Mouse (Mus musculus): ENCODE measurements at regions not wholly inside any gene's neighbourhood (a gene's known extent, or its start where the extent isn't known, plus 50 kb on each side); places are given as distances from the start of the nearest gene placed in this dataset.

- DNase-seq (ENCODE audit: low spot score), result no peak
These were observed 212.3 kb upstream of the Rbfox1 start for GRCm38 (mm10) chr16:5672871-5673270.

- DNase-seq (ENCODE audit: low spot score), result no peak
These were observed 216.7 kb upstream of the Rbfox1 start for GRCm38 (mm10) chr16:5668403-5668967.

GRCm38 (mm10) chr16:5661918-5662317 is 223.2 kb upstream of the Rbfox1 start:
- DNase-seq (ENCODE audit: low spot score), result no peak

- no peak for DNase-seq (ENCODE audit: low spot score)
These were observed 233.6 kb upstream of the Rbfox1 start for GRCm38 (mm10) chr16:5651551-5651950.

- DNase-seq (ENCODE audit: low spot score), result no peak
These were observed 234.2 kb upstream of the Rbfox1 start for GRCm38 (mm10) chr16:5651002-5651401.

GRCm38 (mm10) chr16:5639956-5640355 is 245.2 kb upstream of the Rbfox1 start:
- no peak for DNase-seq (ENCODE audit: low spot score)

GRCm38 (mm10) chr16:5629996-5630395 is 255.2 kb upstream of the Rbfox1 start:
- no peak for DNase-seq (ENCODE audit: low spot score)

GRCm38 (mm10) chr16:5627910-5628309 is 257.2 kb upstream of the Rbfox1 start:
- DNase-seq (ENCODE audit: low spot score), result no peak

- no peak for DNase-seq (ENCODE audit: low spot score)
These were observed 257.8 kb upstream of the Rbfox1 start for GRCm38 (mm10) chr16:5627117-5627909.

- DNase-seq (ENCODE audit: low spot score), result no peak
These were observed 260.0 kb upstream of the Rbfox1 start for GRCm38 (mm10) chr16:5625159-5625558.

- no peak for DNase-seq (ENCODE audit: low spot score)
These were observed 264.6 kb upstream of the Rbfox1 start for GRCm38 (mm10) chr16:5620566-5620965.

GRCm38 (mm10) chr16:5616356-5616755 is 268.8 kb upstream of the Rbfox1 start:
- DNase-seq (ENCODE audit: low spot score), result no peak

- DNase-seq (ENCODE audit: low spot score), result no peak
These were observed 289.8 kb upstream of the Rbfox1 start for GRCm38 (mm10) chr16:5595359-5595758.

GRCm38 (mm10) chr16:5578333-5578732 is 306.8 kb upstream of the Rbfox1 start:
- no peak for DNase-seq (ENCODE audit: low spot score)

GRCm38 (mm10) chr16:5572780-5573179 is 312.4 kb upstream of the Rbfox1 start:
- DNase-seq (ENCODE audit: low spot score), result no peak

GRCm38 (mm10) chr16:5570619-5571018 is 314.5 kb upstream of the Rbfox1 start:
- DNase-seq (ENCODE audit: low spot score), result no peak

- no peak for DNase-seq (ENCODE audit: low spot score)
These were observed 313.3 kb upstream of the Eef2kmt start for GRCm38 (mm10) chr16:5569101-5569500.

- no peak for DNase-seq (ENCODE audit: low spot score)
These were observed 293.2 kb upstream of the Eef2kmt start for GRCm38 (mm10) chr16:5549026-5549425.

- DNase-seq (ENCODE audit: low spot score), result no peak
These were observed 292.8 kb upstream of the Eef2kmt start for GRCm38 (mm10) chr16:5548602-5549001.

- peak; percentile 30 for DNase-seq (ENCODE audit: low spot score)
These were observed 291.0 kb upstream of the Eef2kmt start for GRCm38 (mm10) chr16:5546808-5547207.

- no peak for DNase-seq (ENCODE audit: low spot score)
These were observed 290.0 kb upstream of the Eef2kmt start for GRCm38 (mm10) chr16:5545801-5546200.

- no peak for DNase-seq (ENCODE audit: low spot score)
These were observed 288.7 kb upstream of the Eef2kmt start for GRCm38 (mm10) chr16:5544436-5544835.

- DNase-seq (ENCODE audit: low spot score), result no peak
These were observed 283.2 kb upstream of the Eef2kmt start for GRCm38 (mm10) chr16:5538836-5539510.
